Mouse (Mus musculus) layer of hippocampus, adult 18-20 months (tissue): ENCODE results near the gene Cadm1. TPM values are rescaled to one million over a fixed set of nuclear protein-coding genes. Genes with fewer than 3 reads are reported as not detected.

Experiments used
- DNase-seq, 2 experiments: peaks; one replicate each; pipeline ENCODE4 v3.0.0; 2022; ENCODE audit warnings: low spot score in 2 of 2
- total RNA-seq, 2 experiments: library from RNA; stranded (reverse); gene quantifications; 2 replicates each; pipeline ENCODE4 v1.2.3; 2021

The Cadm1 gene
- total RNA-seq, 2 experiments from 2014 or later = 246 to 270 TPM

DNA sequence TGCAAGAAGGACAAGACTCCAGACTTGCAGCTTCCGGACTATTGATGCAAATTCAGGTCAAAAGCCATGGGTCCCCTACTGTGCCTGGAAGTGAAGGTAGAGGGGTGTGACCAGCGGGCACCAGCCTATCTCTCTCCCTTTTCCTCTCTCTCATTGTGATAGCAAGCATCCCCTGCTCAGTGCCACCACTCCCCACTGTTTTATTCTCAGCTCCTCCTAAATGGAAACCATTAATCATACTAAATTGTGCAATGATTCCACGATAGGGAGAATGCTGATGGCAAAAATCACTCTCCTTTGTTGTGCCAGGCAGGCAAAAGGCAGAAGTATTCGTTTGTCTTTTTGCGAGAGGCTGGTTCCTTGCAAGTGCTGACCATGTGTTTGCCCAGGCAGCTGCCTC is 328.2 kb downstream of the Cadm1 start:
- DNase-seq = peak in 1 of 2 experiments; percentile 39

DNA sequence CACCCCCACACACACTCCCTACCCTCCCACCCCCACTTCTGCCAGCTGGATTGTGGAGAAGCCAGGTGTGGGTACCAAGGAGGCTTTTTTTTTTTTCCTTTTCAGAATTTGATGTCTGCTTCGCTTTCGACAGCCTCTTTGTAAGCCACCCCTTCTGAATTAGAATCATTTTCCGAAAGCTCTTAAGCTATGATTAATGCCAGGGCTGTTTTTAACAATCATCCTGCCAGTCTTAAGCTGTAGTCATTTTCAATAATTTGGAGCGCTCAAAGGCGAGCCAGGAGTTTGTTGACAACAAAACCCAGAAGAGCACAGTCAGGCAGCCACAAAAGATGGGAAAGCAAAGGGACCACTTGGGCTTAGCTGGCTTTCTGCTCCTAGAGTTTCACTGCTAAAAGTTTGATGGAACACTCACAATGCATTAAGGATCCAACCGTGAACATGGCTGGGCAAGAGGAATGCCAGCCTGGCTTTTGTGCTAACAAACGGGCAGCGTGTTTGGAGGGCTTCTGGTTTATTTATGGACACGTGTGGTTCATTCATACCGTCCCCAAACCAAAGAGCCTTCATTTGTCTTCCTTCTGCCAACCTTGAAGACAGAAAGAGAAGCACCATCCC is 328.9 kb downstream of the Cadm1 start:
- no peak for DNase-seq

- no peak for DNase-seq
Measured at GRCm38 (mm10) chr9:47860994-47861393, 331.0 kb downstream of the Cadm1 start.

GRCm38 (mm10) chr9:47861783-47862182 is 331.8 kb downstream of the Cadm1 start:
- no peak for DNase-seq

GRCm38 (mm10) chr9:47866001-47866400 is 336.0 kb downstream of the Cadm1 start:
- DNase-seq = no peak

GRCm38 (mm10) chr9:47867474-47867873 is 337.5 kb downstream of the Cadm1 start:
- DNase-seq = no peak

GRCm38 (mm10) chr9:47869661-47870060 is 339.7 kb downstream of the Cadm1 start:
- no peak for DNase-seq

- no peak for DNase-seq
Measured at GRCm38 (mm10) chr9:47876557-47877206, 346.7 kb downstream of the Cadm1 start.

DNA sequence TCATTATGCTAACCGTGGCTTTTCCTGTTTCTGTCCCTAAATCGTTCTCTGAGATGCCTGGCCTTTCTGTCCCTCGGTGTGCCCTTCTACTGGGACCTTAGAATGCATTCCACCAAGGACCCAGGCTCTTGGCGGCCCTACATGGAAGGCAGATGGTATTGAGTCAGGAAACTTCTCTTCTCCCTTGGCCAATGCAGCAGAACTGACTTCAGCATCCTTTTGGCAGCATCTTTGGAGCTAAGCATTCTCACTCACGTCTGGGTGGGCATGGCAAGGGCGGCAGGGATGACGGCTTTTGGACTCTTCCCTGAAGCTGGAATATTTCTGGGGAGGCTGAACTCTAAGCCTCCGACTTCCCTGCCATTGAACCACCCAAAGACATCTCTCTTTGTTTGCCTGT is 350.2 kb downstream of the Cadm1 start:
- DNase-seq = no peak

GRCm38 (mm10) chr9:47882372-47882771 is 352.4 kb downstream of the Cadm1 start:
- DNase-seq = no peak

DNA sequence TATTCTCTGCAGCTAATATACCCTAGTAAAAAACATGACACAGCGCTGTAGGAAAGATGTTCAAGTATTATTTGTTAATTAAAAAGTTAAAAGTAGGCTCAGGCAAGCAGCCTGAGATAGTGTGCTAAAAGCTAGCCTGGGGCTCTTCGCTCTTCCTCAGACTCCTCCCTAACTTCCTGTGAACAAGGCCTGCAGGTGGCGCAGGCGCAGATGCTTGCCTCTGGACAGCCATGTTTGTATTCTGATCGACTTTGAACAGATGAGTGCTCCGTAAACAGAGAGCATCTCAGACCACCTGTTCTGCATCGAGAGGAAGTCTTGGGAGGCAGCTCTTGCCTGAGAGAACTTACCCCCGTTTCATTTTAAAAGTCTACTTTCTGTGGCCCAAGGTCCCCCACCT is 361.7 kb downstream of the Cadm1 start:
- no peak for DNase-seq

DNA sequence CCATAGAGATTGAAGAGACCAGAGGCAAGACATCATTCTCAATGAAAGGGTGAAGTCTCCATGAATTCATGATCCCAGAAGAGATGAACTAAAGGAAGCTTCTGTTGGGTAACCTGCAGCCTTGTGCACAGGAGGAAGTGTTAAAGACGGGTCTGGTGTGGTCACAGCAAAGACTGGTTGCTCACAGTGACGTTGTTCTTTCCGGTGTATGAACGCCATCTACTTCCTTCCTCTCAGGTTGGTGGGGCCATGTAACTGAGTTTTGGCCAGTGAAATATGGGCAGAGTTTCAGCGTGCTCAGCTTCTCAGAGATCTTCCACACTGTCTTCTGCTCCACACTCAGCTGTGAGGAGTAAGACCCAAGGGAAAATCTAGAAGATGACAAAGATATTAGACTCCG is 363.0 kb downstream of the Cadm1 start:
- no peak for DNase-seq

- no peak for DNase-seq
Measured at GRCm38 (mm10) chr9:47894096-47894495, 364.1 kb downstream of the Cadm1 start.

DNA sequence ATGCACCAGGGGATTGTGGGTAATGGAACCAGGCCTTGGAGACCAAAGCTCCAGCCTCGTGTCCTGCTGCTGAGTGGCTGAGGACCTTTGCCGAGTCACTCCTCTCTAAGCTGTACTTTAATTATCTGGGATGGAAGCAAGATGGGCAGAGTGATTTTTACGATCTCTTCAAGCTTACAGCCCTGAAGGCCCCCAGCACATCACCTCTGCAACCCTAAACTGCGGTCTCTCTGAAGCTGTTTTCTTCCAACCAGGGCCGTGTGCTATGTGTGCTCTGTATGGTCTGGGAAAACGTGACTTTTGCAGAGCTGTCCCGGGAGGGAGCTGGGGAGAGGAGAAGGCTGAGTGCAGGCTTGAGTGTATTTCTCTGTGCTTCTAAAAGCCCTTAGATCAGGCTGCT is 364.7 kb downstream of the Cadm1 start:
- no peak for DNase-seq

DNA sequence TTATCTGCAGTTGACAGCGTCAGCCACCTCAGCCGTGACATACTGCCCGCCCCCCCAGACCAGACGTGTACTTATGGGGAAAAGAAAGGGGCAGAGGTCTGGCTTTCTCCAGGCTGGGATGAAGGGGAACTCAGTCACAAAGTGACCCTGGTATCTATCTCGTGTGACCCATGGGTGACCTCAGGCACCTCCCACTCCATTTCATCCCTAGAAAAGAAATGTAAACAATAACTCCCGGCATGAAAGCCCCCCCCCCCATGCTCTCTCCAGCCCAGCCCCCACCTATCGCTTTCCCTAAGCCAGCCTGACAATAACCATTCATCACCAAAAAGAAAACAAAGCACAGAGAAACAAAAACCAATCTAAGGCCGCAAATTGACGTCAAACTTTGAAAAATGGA is 365.1 kb downstream of the Cadm1 start:
- DNase-seq = no peak

- DNase-seq = no peak
Measured at GRCm38 (mm10) chr9:47900734-47901133, 370.8 kb downstream of the Cadm1 start.

DNA sequence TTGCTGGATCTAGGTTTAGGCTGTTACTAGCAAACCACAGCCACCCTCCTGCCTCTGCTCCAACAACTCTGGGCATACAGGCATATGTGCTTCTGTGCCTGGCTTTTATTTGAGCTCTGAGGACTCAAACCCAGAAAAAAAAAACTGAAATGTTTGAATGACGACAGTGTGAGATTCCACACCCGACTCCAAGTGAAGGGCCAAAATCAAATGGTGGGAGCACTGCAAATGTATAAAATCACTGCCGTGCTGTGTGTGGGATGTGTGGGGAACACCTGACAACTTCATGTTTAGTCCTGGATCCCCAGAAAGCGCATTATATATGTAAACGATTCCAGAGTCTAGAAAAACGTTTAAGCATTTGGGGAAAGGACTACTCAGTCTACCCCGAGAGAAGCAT is 373.7 kb downstream of the Cadm1 start:
- DNase-seq = no peak

- no peak for DNase-seq
Measured at GRCm38 (mm10) chr9:47904339-47904922, 374.5 kb downstream of the Cadm1 start.

GRCm38 (mm10) chr9:47906521-47906920 is 376.5 kb downstream of the Cadm1 start:
- DNase-seq = no peak
